Comparison of ENCODE assay signal across 33 mouse cellular contexts in the genomic region with DNA sequence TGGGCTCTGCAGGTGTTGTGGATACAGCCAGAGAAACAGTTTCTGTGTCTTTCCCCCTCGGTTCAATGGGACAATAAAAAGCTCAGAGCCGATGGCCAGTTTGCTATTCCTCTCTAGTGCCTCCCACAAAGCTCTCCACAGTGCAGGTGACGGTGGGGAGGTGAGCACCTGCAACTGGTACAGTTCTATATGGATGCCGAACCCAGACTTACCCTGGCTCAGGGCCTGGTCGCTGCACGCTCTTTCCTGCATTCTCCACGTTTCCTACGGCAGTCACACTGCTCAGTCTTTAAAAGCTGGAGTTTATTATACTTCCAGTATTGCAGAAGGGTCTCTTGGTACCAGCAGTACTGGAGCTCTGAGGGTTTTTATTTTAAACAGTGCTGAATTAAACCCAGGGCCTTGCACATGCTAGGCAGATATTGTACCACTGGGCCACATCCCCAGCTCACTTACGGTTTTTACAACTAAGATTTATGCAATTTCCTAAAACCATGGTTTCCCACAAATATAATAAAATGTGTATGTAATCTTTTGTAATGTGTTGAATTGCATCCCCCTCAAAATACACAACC.
"Had no signal": no experiment of that assay in that cellular context is flagged by ENCODE, and none has a peak within 500 bp of the region (broad histone marks: within the 10 kb centered on the region; RNA-seq: fewer than 3 reads in every experiment).

No protein-coding gene starts in this region.

- DNase-seq: heart, postnatal 10 days; heart, postnatal 14 days; heart, postnatal 36 days; heart, postnatal 4 days; kidney, adult 11 months; kidney, adult 18-20 months; kidney, adult 2 months; kidney, adult 8-10 months; kidney, adult 9 months; kidney, postnatal 10 days; kidney, postnatal 14 days; kidney, postnatal 36 days; kidney, postnatal 4 days; layer of hippocampus, adult 9-11 months; layer of hippocampus, postnatal 36 days had no signal

- H3K9ac ChIP-seq: heart, embryonic 12.5 days; heart, embryonic 13.5 days; heart, embryonic 15.5 days; hindbrain, embryonic 12.5 days; hindbrain, embryonic 13.5 days; hindbrain, embryonic 14.5 days; hindbrain, embryonic 15.5 days; intestine, embryonic 15.5 days; kidney, embryonic 15.5 days had no signal

- H3K9me3 ChIP-seq: heart, embryonic 10.5 days; heart, embryonic 12.5 days; heart, embryonic 13.5 days; heart, embryonic 15.5 days; hindbrain, embryonic 10.5 days; hindbrain, embryonic 12.5 days; hindbrain, embryonic 13.5 days; hindbrain, embryonic 15.5 days; intestine, embryonic 15.5 days; kidney, embryonic 15.5 days had no signal

- H3K4me2 ChIP-seq: heart, embryonic 11.5 days; heart, embryonic 12.5 days; heart, embryonic 13.5 days; heart, embryonic 15.5 days; hindbrain, embryonic 12.5 days; hindbrain, embryonic 13.5 days; hindbrain, embryonic 14.5 days; hindbrain, embryonic 15.5 days; intestine, embryonic 15.5 days; kidney, embryonic 15.5 days had no signal

- H3K27ac ChIP-seq: heart, embryonic 10.5 days; heart, embryonic 13.5 days; heart, embryonic 15.5 days; hindbrain, embryonic 10.5 days; hindbrain, embryonic 12.5 days; hindbrain, embryonic 13.5 days; hindbrain, embryonic 14.5 days; hindbrain, embryonic 15.5 days; hindbrain, postnatal 0 days; intestine, embryonic 15.5 days; kidney, embryonic 15.5 days; kidney, postnatal 0 days; layer of hippocampus, adult 2 months had no signal

- H3K36me3 ChIP-seq: heart, embryonic 15.5 days; intestine, embryonic 15.5 days had no signal

- ATAC-seq: hindbrain, embryonic 16.5 days; hindbrain, postnatal 0 days; inflammation-experienced regulatory T-cells, adult 6 months; intestine, embryonic 15.5 days; intestine, embryonic 16.5 days had no signal

- H3K4me3 ChIP-seq: heart, embryonic 10.5 days; heart, embryonic 12.5 days; heart, embryonic 13.5 days; heart, embryonic 15.5 days; hindbrain, embryonic 10.5 days; hindbrain, embryonic 12.5 days; hindbrain, embryonic 13.5 days; hindbrain, embryonic 15.5 days; intestine, embryonic 15.5 days; kidney, embryonic 15.5 days; layer of hippocampus, adult 2 months had no signal

- H3K4me1 ChIP-seq: hindbrain, embryonic 12.5 days; hindbrain, embryonic 13.5 days; intestine, embryonic 15.5 days had no signal

- H3K27me3 ChIP-seq: heart, embryonic 12.5 days; heart, embryonic 13.5 days; heart, embryonic 15.5 days; hindbrain, embryonic 12.5 days; hindbrain, embryonic 13.5 days; hindbrain, embryonic 15.5 days; intestine, embryonic 15.5 days; kidney, embryonic 15.5 days had no signal
